Mouse (Mus musculus) CH12.LX (cell line): ENCODE results near the gene Bcat1. TPM values are rescaled to one million over a fixed set of nuclear protein-coding genes. Genes with fewer than 3 reads are reported as not detected.

Experiments used
- DNase-seq: peaks from one replicate; pipeline ENCODE4 v3.0.0-alpha.2; 2013; ENCODE audit errors: extremely low read depth
- H3K27ac ChIP-seq: 2 replicates; pipeline ENCODE4 v1.5.1; 2012; ENCODE audit warnings: low read depth, mild to moderate bottlenecking, control low read depth, moderate library complexity; ENCODE audit not compliant: insufficient read depth
- H3K27me3 ChIP-seq: replicated peaks from 2 replicates; pipeline ENCODE3; 2012; ENCODE audit warnings: inconsistent platforms
- H3K36me3 ChIP-seq, 2 experiments: replicated peaks in 1 of 2; 2 replicates each; pipeline versions ENCODE3 to v1.6.1; 2012; ENCODE audit warnings: inconsistent platforms in 1 of 2, low read length in 1 of 2, mild to moderate bottlenecking in 1 of 2, mixed read lengths in 1 of 2, moderate library complexity in 1 of 2; ENCODE audit not compliant: control insufficient read depth in 1 of 2, insufficient read depth in 1 of 2
- H3K4me1 ChIP-seq, 2 experiments: 2 replicates each; pipeline ENCODE4 v1.6.1; 2012; ENCODE audit warnings: inconsistent platforms in 1 of 2, moderate library complexity in 1 of 2; ENCODE audit not compliant: insufficient read depth in 2 of 2, control insufficient read depth in 1 of 2
- H3K4me2 ChIP-seq: 2 replicates; pipeline ENCODE4 v1.6.1; 2012; ENCODE audit warnings: low read depth, mild to moderate bottlenecking, control low read depth; ENCODE audit not compliant: poor library complexity, insufficient read depth, severe bottlenecking
- H3K4me3 ChIP-seq, 3 experiments: fragments of 150-350 bp in 1 of 3; sonication (generic) in 1 of 3; replicated peaks in 1 of 3; 2 replicates each; pipeline versions ENCODE3 to v1.5.1; 2011 to 2012; ENCODE audit warnings: low read depth in 2 of 3, low read length in 2 of 3, mild to moderate bottlenecking in 2 of 3, moderate library complexity in 2 of 3, control low read depth in 1 of 3, improper control_type of control experiment in 1 of 3, inconsistent platforms in 1 of 3, mixed read lengths in 1 of 3; ENCODE audit not compliant: poor library complexity in 1 of 3
- H3K79me2 ChIP-seq: replicated peaks from 2 replicates; pipeline ENCODE4 v1.6.1; 2012; ENCODE audit warnings: mild to moderate bottlenecking, moderate library complexity; ENCODE audit not compliant: control insufficient read depth, poor library complexity, insufficient read depth, severe bottlenecking; ENCODE audit errors: extremely low read depth
- H3K9ac ChIP-seq: 2 replicates; pipeline ENCODE4 v1.6.1; 2012; ENCODE audit warnings: low read depth, mild to moderate bottlenecking, control low read depth, moderate library complexity; ENCODE audit not compliant: insufficient read depth
- H3K9me3 ChIP-seq: replicated peaks from 2 replicates; pipeline ENCODE3; 2012; ENCODE audit warnings: low read length, inconsistent platforms, mixed read lengths
- CHD1 ChIP-seq: IDR thresholded peaks from 2 replicates; pipeline ENCODE4 v1.6.1; 2012; ENCODE audit warnings: low read depth, low read length, improper control_type of control experiment, inconsistent platforms
- CHD2 ChIP-seq: IDR thresholded peaks from 2 replicates; pipeline ENCODE4 v1.6.1; 2011; ENCODE audit warnings: low read length, improper control_type of control experiment
- E2F4 ChIP-seq: IDR thresholded peaks from 2 replicates; pipeline ENCODE4 v1.6.1; 2011; ENCODE audit warnings: low read depth, low read length, improper control_type of control experiment; ENCODE audit not compliant: insufficient replicate concordance
- ELF1 ChIP-seq: IDR thresholded peaks from 2 replicates; pipeline ENCODE4 v1.6.1; 2014; ENCODE audit warnings: low read depth, mild to moderate bottlenecking, inconsistent platforms, low read length, improper control_type of control experiment
- EP300 ChIP-seq: IDR thresholded peaks from 2 replicates; pipeline ENCODE4 v1.6.1; 2011; ENCODE audit warnings: low read length, improper control_type of control experiment
- GABPA ChIP-seq: IDR thresholded peaks from 2 replicates; pipeline ENCODE4 v1.6.1; 2012; ENCODE audit warnings: low read depth, low read length, improper control_type of control experiment, inconsistent platforms; ENCODE audit not compliant: insufficient replicate concordance
- HCFC1 ChIP-seq: IDR thresholded peaks from 2 replicates; pipeline ENCODE4 v1.6.1; 2012; ENCODE audit warnings: low read depth, mild to moderate bottlenecking, inconsistent platforms, low read length, improper control_type of control experiment
- JUN ChIP-seq: IDR thresholded peaks from 2 replicates; pipeline ENCODE4 v1.6.1; 2011; ENCODE audit warnings: low read depth, mild to moderate bottlenecking, low read length, improper control_type of control experiment, moderate library complexity; ENCODE audit not compliant: insufficient read depth
- JUND ChIP-seq: conservative IDR thresholded peaks from 2 replicates; pipeline ENCODE4 v1.6.1; 2011; ENCODE audit warnings: low read depth, low read length, improper control_type of control experiment
- KAT2A ChIP-seq: IDR thresholded peaks from 2 replicates; pipeline ENCODE4 v1.6.1; 2012; ENCODE audit warnings: low read length, improper control_type of control experiment, inconsistent platforms; ENCODE audit not compliant: insufficient replicate concordance
- MAX ChIP-seq: IDR thresholded peaks from 2 replicates; pipeline ENCODE4 v1.6.1; 2011; ENCODE audit warnings: low read length, improper control_type of control experiment
- MAZ ChIP-seq: IDR thresholded peaks from 2 replicates; pipeline ENCODE4 v1.6.1; 2012; ENCODE audit warnings: low read depth, mild to moderate bottlenecking, inconsistent platforms, low read length, improper control_type of control experiment, moderate library complexity
- MEF2A ChIP-seq: IDR thresholded peaks from 2 replicates; pipeline ENCODE4 v1.6.1; 2014; ENCODE audit warnings: low read depth, mild to moderate bottlenecking, inconsistent platforms, low read length, improper control_type of control experiment, borderline replicate concordance
- MYC ChIP-seq: IDR thresholded peaks from 2 replicates; pipeline ENCODE4 v1.6.1; 2011; ENCODE audit warnings: low read depth, mild to moderate bottlenecking, improper control_type of control experiment, low read length
- NELFE ChIP-seq: IDR thresholded peaks from 2 replicates; pipeline ENCODE4 v1.6.1; 2011; ENCODE audit warnings: low read depth, low read length, improper control_type of control experiment
- PAX5 ChIP-seq: IDR thresholded peaks from 2 replicates; pipeline ENCODE4 v1.6.1; 2012; ENCODE audit warnings: low read length, inconsistent platforms, mixed read lengths
- POLR2A ChIP-seq: IDR thresholded peaks from 2 replicates; pipeline ENCODE4 v1.6.1; 2011; ENCODE audit warnings: low read depth, mild to moderate bottlenecking, improper control_type of control experiment, low read length
- POLR2AphosphoS2 ChIP-seq: IDR thresholded peaks from 2 replicates; pipeline ENCODE4 v1.6.1; 2011; ENCODE audit warnings: low read depth, low read length, improper control_type of control experiment
- RAD21 ChIP-seq: IDR thresholded peaks from 2 replicates; pipeline ENCODE4 v1.6.1; 2011; ENCODE audit warnings: low read depth, mild to moderate bottlenecking, low read length, improper control_type of control experiment, moderate library complexity
- RCOR1 ChIP-seq: conservative IDR thresholded peaks from 2 replicates; pipeline ENCODE4 v1.6.1; 2012; ENCODE audit warnings: low read depth, mild to moderate bottlenecking, inconsistent platforms, low read length, improper control_type of control experiment
- SMC3 ChIP-seq: IDR thresholded peaks from 2 replicates; pipeline ENCODE4 v1.6.1; 2011; ENCODE audit warnings: low read depth, low read length, improper control_type of control experiment
- UBTF ChIP-seq: IDR thresholded peaks from 2 replicates; pipeline ENCODE4 v1.6.1; 2012; ENCODE audit warnings: low read depth, mild to moderate bottlenecking, inconsistent platforms, low read length, improper control_type of control experiment, moderate library complexity
- ZC3H11A ChIP-seq: IDR thresholded peaks from 2 replicates; pipeline ENCODE4 v1.6.1; 2012; ENCODE audit warnings: low read depth, mild to moderate bottlenecking, inconsistent platforms, low read length, improper control_type of control experiment
- ZMIZ1 ChIP-seq: IDR thresholded peaks from 2 replicates; pipeline ENCODE4 v1.6.1; 2012; ENCODE audit warnings: low read depth, mild to moderate bottlenecking, inconsistent platforms, low read length, improper control_type of control experiment
- dilution Hi-C: fragments of 300-500 bp; cut with MboI; formaldehyde crosslinking; loops from 2 replicates; pipeline ENCODE4 v1.14.3; 2020; ENCODE audit warnings: low sequenced_read_pairs; ENCODE audit not compliant: extremely low pct_unique_long_range_greater_than_20kb, extremely low pct_ligation_motif_present
- in situ Hi-C: fragments of 300-500 bp; cut with MboI; formaldehyde crosslinking; loops from 3 replicates; pipeline ENCODE4 v1.14.3; 2019; ENCODE audit warnings: low sequenced_read_pairs, low pct_ligation_motif_present, low pct_unique_long_range_greater_than_20kb, mixed read lengths
- polyA plus RNA-seq: library from polyadenylated mRNA; unstranded; fragments of >175 nt; gene quantifications from 2 replicates; pipeline ENCODE4 v1.2.1, GENCODE M21; 2012; ENCODE audit warnings: low read depth; ENCODE audit not compliant: insufficient read length
- total RNA-seq, 2 experiments: library from RNA; depleted of rRNA; stranded (reverse); fragments of 300-350 nt in 1 of 2; fragments of >200 nt in 1 of 2; gene quantifications; 2 replicates each; pipeline ENCODE4 v1.2.3; 2012 to 2014

Bcat1 gene
- total and polyA plus RNA-seq, 3 experiments = 141 to 199 (median 176) TPM

- H3K4me1 ChIP-seq = peaks cover 0 to 6% of the 10 kb centered on the region in 2 experiments; a peak in 1 of 4 replicates
- H3K79me2 ChIP-seq = peaks cover 76% of the 10 kb centered on the region
- H3K4me2 ChIP-seq = no peak overlapping the region
- no peaks in the 10 kb centered on the region for H3K27me3 ChIP-seq
- peaks cover 5% of the 10 kb centered on the region for H3K9me3 ChIP-seq
- H3K9ac ChIP-seq = no peak overlapping the region
- no peak overlapping the region for H3K27ac ChIP-seq
- dilution Hi-C loops = no loop called here
- no peak for DNase-seq
- H3K36me3 ChIP-seq = peaks cover 39 to 95% of the 10 kb centered on the region in 2 experiments
- no peak overlapping the region for H3K4me3 ChIP-seq
- TF ChIP-seq CHD2 = no peak
- TF ChIP-seq SMC3 = no peak
- TF ChIP-seq E2F4 = no peak
- no peak for TF ChIP-seq EP300
- no peak for TF ChIP-seq KAT2A
- TF ChIP-seq HCFC1 = no peak
- TF ChIP-seq, all 38 proteins: peak for 0
- in situ Hi-C loops = no loop called here
Measured at GRCm38 (mm10) chr6:145046266-145046890, 29.6 kb downstream of the Bcat1 start.

- no peak overlapping the region for H3K27ac ChIP-seq
- no peak overlapping the region for H3K9ac ChIP-seq
- DNase-seq = no peak
- peaks cover 5% of the 10 kb centered on the region for H3K9me3 ChIP-seq
- peaks cover 42 to 96% of the 10 kb centered on the region in 2 experiments for H3K36me3 ChIP-seq
- no peaks in the 10 kb centered on the region for H3K27me3 ChIP-seq
- no peak overlapping the region for H3K4me3 ChIP-seq
- in situ Hi-C loops = no loop called here
- H3K4me2 ChIP-seq = no peak overlapping the region
- dilution Hi-C loops = no loop called here
- TF ChIP-seq CHD1 (no peak), JUN (no peak), KAT2A (no peak)
- peaks cover 0 to 6% of the 10 kb centered on the region in 2 experiments; a peak in 1 of 4 replicates for H3K4me1 ChIP-seq
- peaks cover 82% of the 10 kb centered on the region for H3K79me2 ChIP-seq
Measured at GRCm38 (mm10) chr6:145044916-145045574, 30.9 kb downstream of the Bcat1 start.

- H3K4me1 ChIP-seq = no peaks in the 10 kb centered on the region
- H3K27me3 ChIP-seq = no peaks in the 10 kb centered on the region
- DNase-seq = no peak
- no peak overlapping the region for H3K9ac ChIP-seq
- H3K27ac ChIP-seq = no peak overlapping the region
- dilution Hi-C loops = no loop called here
- H3K4me3 ChIP-seq = no peak overlapping the region
- no peak overlapping the region for H3K4me2 ChIP-seq
- H3K9me3 ChIP-seq = no peaks in the 10 kb centered on the region
- peaks cover 45% of the 10 kb centered on the region for H3K79me2 ChIP-seq
- peaks cover 48 to 94% of the 10 kb centered on the region in 2 experiments for H3K36me3 ChIP-seq
- in situ Hi-C loops = no loop called here
- no peak for TF ChIP-seq RCOR1
- no peak for TF ChIP-seq JUND
- TF ChIP-seq PAX5 = no peak
- TF ChIP-seq UBTF = no peak
- TF ChIP-seq POLR2AphosphoS2 = no peak
- TF ChIP-seq KAT2A = no peak
- TF ChIP-seq ZMIZ1 = no peak
- no peak for TF ChIP-seq MAZ
- no peak for TF ChIP-seq NELFE
- TF ChIP-seq MYC = no peak
- no peak for TF ChIP-seq RAD21
- no peak for TF ChIP-seq MEF2A
- no peak for TF ChIP-seq CHD1
- TF ChIP-seq E2F4 = no peak
- TF ChIP-seq MAX = no peak
- no peak for TF ChIP-seq GABPA
- no peak for TF ChIP-seq POLR2A
- no peak for TF ChIP-seq ZC3H11A
- no peak for TF ChIP-seq ELF1
Measured at GRCm38 (mm10) chr6:145040732-145041131, 35.3 kb downstream of the Bcat1 start.
